Mouse (Mus musculus): ENCODE data around the gene Adam11.

The Adam11 gene

DNA sequence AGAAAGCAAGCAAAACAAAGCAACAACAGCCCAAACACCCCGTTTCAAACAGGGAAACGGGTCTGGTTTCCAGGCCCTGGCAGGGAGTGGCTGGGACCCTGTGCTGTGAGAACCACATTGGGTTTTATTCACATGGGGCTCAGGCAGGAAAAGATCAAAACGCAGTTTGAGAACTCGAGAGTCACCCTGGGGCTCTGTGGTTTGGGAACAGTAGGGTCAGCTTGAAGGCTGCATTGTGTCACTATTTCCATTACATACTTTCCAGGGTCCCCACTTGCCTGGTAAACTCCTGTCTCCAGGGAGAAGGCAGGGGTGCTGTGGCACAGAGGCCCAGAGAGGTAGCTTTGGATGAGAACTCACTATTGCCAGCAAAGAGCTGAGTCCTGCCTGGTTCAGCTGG, 65.9 kb downstream of the Adam11 start:
- DNase-seq (ENCODE audit: inconsistent ontology term), result no peak

All from Muller cell, postnatal 12 days (primary cell).